Mouse (Mus musculus) hindbrain, embryonic 10.5 days (tissue): ENCODE measurements around the gene Ccpg1os. TPM values are rescaled to one million over a fixed set of nuclear protein-coding genes. Genes with fewer than 3 reads are reported as not detected.

Experiments
- DNase-seq: peaks from one replicate; pipeline ENCODE4 v3.0.0-alpha.2; 2017; ENCODE audit warnings: low spot score
- H3K27ac ChIP-seq: fragments of 300-500 bp; sonication (generic); 2 replicates; pipeline ENCODE4 v1.5.1; 2016; ENCODE audit warnings: mild to moderate bottlenecking, moderate library complexity
- H3K27me3 ChIP-seq: fragments of 300-500 bp; sonication (generic); 2 replicates; pipeline ENCODE4 v1.6.1; 2016; ENCODE audit warnings: mild to moderate bottlenecking; ENCODE audit not compliant: poor library complexity, insufficient read depth, severe bottlenecking
- H3K36me3 ChIP-seq: fragments of 300-500 bp; sonication (generic); 2 replicates; pipeline ENCODE4 v1.6.1; 2016; ENCODE audit warnings: mild to moderate bottlenecking, moderate library complexity
- H3K4me1 ChIP-seq: fragments of 300-500 bp; sonication (generic); replicated peaks from 2 replicates; pipeline ENCODE4 v1.6.1; 2016; ENCODE audit warnings: mild to moderate bottlenecking
- H3K4me3 ChIP-seq: fragments of 300-500 bp; sonication (generic); 2 replicates; pipeline ENCODE4 v1.5.1; 2016; ENCODE audit warnings: mild to moderate bottlenecking, moderate library complexity
- H3K9me3 ChIP-seq: fragments of 300-500 bp; sonication (generic); 2 replicates; pipeline ENCODE4 v1.6.1; 2016; ENCODE audit warnings: mild to moderate bottlenecking, moderate library complexity
- WGBS: fragments of 180-500 bp; shearing (Covaris S2); methylation state at CpG from one replicate; pipeline ENCODE4 v1.1.7; 2016; 5-methylcytosine and 5-hydroxymethylcytosine counted together
- polyA plus RNA-seq: library from polyadenylated mRNA; unstranded; fragments of >200 nt; fragmentation: Nextera tagmentation; extraction: Ambion mirVana; gene quantifications from 2 replicates; pipeline ENCODE4 v1.2.1, GENCODE M21; 2016

Ccpg1os gene
- polyA plus RNA-seq = 21.8 and 27.6 TPM in 2 replicates

DNA sequence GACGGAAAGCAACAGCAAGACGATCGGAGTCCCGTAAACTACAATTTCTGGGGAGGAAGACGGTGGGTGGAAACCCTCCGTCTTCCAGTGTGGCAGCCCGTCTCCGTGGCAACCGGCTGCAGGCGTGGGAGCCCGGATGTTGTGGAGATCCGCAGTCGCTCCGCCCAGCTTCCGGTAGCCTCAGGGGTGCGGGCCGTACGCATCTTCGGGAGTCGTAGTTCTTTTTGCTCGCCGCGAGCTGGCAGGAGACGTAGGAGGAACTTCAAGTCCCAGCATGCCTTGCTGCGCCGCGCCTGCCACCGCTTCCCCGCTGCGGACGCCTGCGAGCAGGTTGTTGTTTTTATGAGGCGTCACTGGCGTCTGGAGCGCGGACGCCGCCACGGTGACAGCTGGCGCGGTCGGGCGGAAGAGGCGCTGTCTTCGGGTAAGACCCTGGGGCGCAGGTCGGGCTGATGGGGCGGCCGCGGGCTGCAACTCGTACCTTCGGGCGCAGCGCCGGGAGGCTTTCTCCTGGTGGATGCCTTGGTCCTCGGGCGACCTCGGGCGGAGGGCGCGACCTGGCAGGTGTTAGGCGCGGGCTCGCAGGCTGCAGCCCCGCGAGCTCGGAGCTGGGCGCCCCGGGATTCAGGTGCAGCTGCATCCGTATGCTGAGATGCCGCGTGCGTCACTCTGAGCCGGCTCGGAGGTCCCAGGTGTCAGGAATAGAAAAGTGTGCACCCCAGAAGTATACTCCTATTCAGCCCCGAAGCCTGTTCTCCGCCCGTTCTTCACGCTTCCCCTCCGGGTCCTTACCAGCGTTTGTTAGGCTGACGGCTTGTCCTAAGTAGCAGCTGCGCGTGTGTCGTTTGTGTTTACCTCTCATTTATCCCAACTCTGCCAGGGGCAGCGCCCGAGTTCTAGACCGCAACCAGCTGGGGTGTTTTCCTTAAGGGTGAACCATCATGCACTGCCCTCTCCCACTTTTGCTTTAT is at the start of gene Ccpg1os, which contains the start of gene Ccpg1:
Gene Ccpg1os, minus strand, starts transcription at position 133 of the 971 bp plus-strand sequence.
Gene Ccpg1, plus strand, starts transcription at position 180 of the 971 bp plus-strand sequence.
- Histone ChIP-seq H3K36me3 (no peaks in the 10 kb centered on the region), H3K4me1 (peaks cover 19% of the 10 kb centered on the region), H3K27ac (peak within 1 kb of the TSS; percentile 86), H3K9me3 (no peaks in the 10 kb centered on the region), H3K27me3 (no peaks in the 10 kb centered on the region), H3K4me3 (peak within 1 kb of the TSS; percentile 92)
- DNase-seq = peak; percentile 97
- under 1% methylated on average over 88 of the region's 88 CpGs for WGBS

DNA sequence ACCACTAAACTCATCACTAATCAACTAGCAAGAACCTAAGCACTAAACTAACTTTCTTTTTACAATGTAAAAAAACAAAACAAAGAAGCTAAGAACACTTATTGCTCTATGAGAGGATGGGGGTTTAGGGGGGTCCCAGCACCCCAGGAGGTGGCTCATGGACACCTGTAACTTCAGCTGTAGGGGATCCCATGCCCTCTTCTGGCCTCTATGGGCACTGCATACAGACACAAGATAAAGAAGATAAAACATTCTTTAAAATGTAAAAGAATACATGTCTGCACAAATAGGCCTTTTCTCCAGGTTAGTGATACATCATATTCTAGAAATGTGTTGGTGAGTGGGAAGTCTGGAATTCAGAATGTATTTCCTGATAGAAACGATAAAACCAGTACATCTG is 48.2 kb upstream of the Ccpg1os start:
- no peaks in the 10 kb centered on the region for H3K4me1 ChIP-seq
- H3K9me3 ChIP-seq = no peaks in the 10 kb centered on the region
- H3K27me3 ChIP-seq = no peaks in the 10 kb centered on the region
- H3K36me3 ChIP-seq = peaks cover 71% of the 10 kb centered on the region
- 96% methylated on average over 1 of the region's 1 CpGs for WGBS
- DNase-seq = no peak
- H3K4me3 ChIP-seq = no peak overlapping the region
- no peak overlapping the region for H3K27ac ChIP-seq

DNA sequence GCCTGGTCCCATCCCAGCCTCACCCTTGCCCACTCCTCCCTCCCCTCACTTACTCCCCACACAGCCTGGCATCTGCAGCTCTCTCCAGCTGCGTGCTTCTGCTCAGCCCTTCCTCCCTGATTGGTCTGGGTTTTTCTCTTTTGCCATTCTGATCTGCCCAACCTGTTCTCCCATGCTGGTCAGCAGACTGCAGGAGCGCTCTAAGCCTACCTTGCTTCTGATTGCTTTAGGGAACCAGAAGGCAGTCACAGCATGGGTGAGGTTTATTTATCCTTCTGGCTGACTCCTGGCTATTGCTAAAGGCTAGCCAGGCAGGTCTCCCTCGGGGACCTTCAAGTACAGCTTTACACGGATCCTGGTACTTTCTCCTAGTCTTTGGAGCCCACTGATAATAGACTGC is 46.2 kb upstream of the Ccpg1os start:
- DNase-seq = no peak
- WGBS = 68% methylated on average over 4 of the region's 4 CpGs
- no peak overlapping the region for H3K4me3 ChIP-seq
- no peaks in the 10 kb centered on the region for H3K27me3 ChIP-seq
- peaks cover 2% of the 10 kb centered on the region for H3K4me1 ChIP-seq
- H3K9me3 ChIP-seq = no peaks in the 10 kb centered on the region
- no peak overlapping the region for H3K27ac ChIP-seq
- H3K36me3 ChIP-seq = peaks cover 80% of the 10 kb centered on the region

DNA sequence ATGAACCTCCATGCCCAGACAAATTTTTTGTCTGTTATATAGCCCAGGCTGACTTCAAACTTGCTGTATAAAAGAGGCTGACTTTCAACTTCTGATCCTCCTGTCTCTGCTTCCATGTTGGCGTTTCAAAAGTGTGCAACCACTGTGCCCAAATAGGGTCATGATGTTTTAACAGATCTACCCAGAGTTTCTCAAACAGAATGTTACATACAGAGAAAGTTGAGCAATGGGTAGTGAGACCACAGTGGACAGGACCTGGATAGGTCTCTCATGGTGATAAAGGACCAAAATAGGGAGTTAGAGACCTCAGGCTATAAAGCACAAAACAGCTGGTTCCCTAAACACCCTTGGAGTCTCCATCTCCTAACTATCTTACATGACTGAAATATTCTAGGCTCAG is 45.3 kb upstream of the Ccpg1os start:
- peaks cover 73% of the 10 kb centered on the region for H3K36me3 ChIP-seq
- H3K27ac ChIP-seq = no peak overlapping the region
- H3K9me3 ChIP-seq = no peaks in the 10 kb centered on the region
- WGBS = 95% methylated on average over 1 of the region's 1 CpGs
- no peak for DNase-seq
- H3K4me3 ChIP-seq = no peak overlapping the region
- H3K27me3 ChIP-seq = no peaks in the 10 kb centered on the region
- H3K4me1 ChIP-seq = peaks cover 10% of the 10 kb centered on the region

DNA sequence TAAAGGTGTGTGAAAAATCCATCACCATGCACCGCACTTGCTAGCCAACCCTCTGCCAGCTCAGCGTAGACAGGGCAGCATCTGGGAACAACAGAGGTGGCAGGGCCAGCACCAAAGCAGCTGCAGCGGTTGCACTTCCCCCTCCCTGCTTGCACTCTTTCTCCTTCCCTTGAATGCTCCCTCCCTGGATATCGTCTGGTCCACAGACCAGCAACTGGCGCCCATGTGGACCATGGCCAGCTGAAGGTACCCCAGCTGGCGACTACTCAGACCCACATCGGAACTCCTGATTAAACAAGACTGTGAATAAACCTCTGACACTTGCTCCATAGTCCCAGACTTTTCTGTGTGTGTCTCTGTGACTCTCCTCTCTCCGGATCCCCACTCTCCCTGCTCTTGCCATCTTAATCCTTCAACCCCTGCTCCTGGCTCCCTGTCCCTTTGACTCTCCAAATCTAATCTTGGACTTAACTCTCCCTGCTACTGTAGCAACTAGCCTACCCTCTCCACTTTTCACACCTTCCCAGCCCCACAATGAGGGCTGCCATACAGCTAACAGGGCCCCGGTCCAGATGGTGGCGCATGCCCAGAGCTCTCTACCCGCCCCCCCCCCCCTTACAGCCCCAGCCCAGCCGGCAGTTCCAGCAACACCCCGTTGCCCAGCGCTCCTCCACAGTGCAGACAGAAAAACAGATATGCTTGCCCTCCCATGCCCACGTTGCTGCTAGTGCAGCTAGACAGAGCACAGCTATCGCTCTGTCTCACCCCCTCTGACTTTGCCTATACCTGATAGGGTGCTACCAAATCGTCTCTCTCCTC is 40.8 kb upstream of the Ccpg1os start:
- DNase-seq = peak; percentile 32

DNA sequence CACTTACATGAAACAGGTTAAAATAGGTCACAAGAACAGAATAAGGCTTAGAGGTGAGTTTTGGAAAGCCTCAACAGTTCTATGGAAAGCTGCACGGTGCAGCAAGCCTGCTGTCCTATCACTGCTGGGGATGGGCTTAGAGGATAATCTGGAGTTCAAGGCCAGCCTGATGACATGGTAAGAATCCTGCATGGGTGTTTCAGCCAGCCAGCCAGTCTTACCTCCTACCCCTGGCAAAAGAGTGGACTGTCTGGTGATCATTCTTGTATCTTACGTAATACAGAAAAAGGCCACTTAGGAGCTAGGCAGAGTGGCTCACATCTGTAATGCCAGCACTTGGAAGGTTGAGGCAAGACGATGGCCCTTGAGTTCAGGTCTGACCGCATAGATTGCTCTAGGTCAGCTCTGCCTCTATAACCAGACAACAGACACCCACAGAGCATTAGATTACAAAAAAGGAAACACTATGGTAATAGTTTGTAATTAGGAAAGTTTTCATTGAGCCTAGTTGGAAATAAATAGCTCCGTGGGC is 35.5 kb upstream of the Ccpg1os start:
- peaks cover under 1% of the 10 kb centered on the region; the same call in 1 of the 2 replicates for H3K4me1 ChIP-seq
- no peaks in the 10 kb centered on the region for H3K9me3 ChIP-seq
- no peaks in the 10 kb centered on the region for H3K27me3 ChIP-seq
- H3K4me3 ChIP-seq = no peak overlapping the region
- WGBS = 92% methylated on average over 5 of the region's 5 CpGs
- DNase-seq = no peak
- H3K36me3 ChIP-seq = peaks cover 68% of the 10 kb centered on the region
- H3K27ac ChIP-seq = no peak overlapping the region

More for the DNA sequence above, 40.8 kb upstream of the Ccpg1os start:
- Histone ChIP-seq H3K36me3 (peaks cover 50% of the 10 kb centered on the region), H3K4me1 (peaks cover 10% of the 10 kb centered on the region), H3K27ac (peak overlapping the region; percentile 62), H3K9me3 (no peaks in the 10 kb centered on the region), H3K27me3 (no peaks in the 10 kb centered on the region), H3K4me3 (peak overlapping the region; percentile 26)
- WGBS = 18% methylated on average over 17 of the region's 17 CpGs

DNA sequence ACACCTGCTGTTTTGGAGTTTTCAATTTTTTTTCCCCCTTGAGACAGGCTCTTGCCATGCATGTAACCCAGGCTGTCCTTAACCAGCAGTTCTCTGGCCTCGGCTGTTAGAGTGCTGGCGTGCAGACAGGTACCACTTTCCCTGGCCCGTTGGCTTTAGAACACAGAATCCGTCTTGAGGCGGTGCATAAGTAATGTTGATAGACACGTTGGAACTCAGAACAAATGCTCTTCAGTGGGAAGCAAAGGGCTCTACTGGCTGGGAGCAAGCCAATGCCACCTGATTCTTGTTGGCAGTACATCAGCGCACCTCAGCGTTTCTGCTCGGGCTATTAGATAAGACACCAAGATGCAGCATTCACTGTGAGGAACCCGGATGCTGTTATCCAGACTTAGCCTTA is 34.7 kb upstream of the Ccpg1os start:
- H3K9me3 ChIP-seq = no peaks in the 10 kb centered on the region
- WGBS = 93% methylated on average over 10 of the region's 10 CpGs
- H3K4me1 ChIP-seq = no peaks in the 10 kb centered on the region
- peaks cover 76% of the 10 kb centered on the region for H3K36me3 ChIP-seq
- no peak overlapping the region for H3K4me3 ChIP-seq
- H3K27ac ChIP-seq = no peak overlapping the region
- H3K27me3 ChIP-seq = no peaks in the 10 kb centered on the region
- DNase-seq = no peak

DNA sequence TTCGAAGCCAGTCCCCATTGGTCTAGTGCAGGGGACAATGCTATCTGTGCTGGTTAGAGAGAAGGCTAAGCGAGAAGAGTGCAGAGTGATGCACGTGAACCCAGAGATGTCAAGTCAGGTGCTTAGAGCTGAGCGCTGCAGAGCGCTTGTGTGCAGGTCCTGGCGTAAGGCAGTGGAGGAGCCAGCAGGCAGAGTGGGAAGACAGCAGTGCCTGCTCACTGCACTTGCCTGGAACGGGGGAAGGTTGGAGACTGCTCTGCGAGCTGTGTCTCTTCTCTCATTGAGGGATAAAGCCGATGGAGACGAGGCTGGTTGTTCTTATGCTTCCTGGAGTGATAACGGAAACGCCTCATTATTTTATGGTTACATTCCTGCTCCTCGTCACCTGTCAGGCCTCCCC is 29.5 kb upstream of the Ccpg1os start:
- no peaks in the 10 kb centered on the region for H3K4me1 ChIP-seq
- H3K9me3 ChIP-seq = no peaks in the 10 kb centered on the region
- H3K4me3 ChIP-seq = no peak overlapping the region
- peaks cover 92% of the 10 kb centered on the region for H3K36me3 ChIP-seq
- no peaks in the 10 kb centered on the region for H3K27me3 ChIP-seq
- 91% methylated on average over 13 of the region's 13 CpGs for WGBS
- no peak for DNase-seq
- no peak overlapping the region for H3K27ac ChIP-seq

DNA sequence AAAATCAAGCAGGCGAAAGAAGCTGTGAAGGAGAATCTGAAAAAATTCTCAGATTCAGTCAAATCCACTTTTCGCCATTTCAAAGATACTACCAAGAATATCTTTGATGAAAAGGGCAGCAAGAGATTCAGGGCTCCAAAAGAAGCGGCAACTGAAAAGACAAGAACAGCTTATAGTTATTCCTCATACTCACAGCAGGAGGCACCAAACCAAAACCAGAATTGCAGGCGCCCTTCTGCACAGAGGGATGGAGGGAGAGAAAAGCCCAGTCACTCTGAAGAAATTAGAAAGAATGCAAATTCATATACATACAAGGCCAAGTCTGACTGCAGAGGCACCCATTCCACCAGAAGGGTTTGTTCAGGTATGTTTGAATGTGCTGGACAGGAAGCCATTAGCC is 27.4 kb upstream of the Ccpg1os start:
- Histone ChIP-seq H3K4me3 (no peak overlapping the region), H3K4me1 (no peaks in the 10 kb centered on the region), H3K27me3 (no peaks in the 10 kb centered on the region), H3K27ac (no peak overlapping the region), H3K9me3 (no peaks in the 10 kb centered on the region), H3K36me3 (peaks cover 71% of the 10 kb centered on the region)
- no peak for DNase-seq
- WGBS = 89% methylated on average over 4 of the region's 4 CpGs

DNA sequence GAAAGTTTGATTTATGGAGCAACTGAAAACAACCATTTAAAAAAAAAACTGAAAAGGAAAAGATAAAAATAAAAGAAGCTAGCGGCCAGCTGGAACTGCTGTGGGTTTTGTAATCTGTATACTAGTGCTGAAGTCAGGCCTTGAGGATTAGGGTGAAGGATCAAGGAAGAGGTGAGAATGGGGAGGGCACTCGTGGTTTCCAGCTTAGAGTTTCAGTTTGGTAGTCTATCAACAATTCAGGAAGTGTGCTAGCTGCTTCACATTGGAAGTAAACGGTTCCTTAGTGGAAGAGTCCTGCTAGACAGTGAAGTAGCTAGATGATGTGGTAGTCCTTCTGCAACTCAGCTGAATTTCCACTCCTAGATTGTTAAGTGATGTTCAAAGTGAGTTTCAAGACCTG is 23.2 kb upstream of the Ccpg1os start:
- WGBS = 75% methylated on average over 3 of the region's 3 CpGs
- H3K36me3 ChIP-seq = peaks cover 44% of the 10 kb centered on the region
- no peak for DNase-seq

DNA sequence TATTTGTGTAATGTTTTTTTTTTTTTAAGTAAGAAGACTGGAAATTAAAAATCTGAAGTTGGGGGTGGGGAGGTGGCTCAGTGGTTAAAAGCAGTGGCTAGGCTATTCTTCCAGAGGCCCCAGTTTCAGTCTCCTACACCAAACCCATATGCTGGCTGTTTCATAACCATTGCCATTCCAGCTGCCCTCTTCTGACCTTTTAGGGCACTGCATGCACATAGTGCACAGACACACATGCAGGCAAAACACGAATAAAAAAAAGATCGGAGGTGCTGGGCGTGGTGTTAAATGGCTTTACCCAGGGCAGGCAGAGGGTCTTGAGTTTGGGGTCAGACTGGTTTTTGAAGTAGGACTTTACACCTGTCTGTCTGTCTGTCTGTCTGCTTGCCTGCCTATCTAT is 21.0 kb upstream of the Ccpg1os start:
- Histone ChIP-seq H3K4me3 (no peak overlapping the region), H3K27me3 (no peaks in the 10 kb centered on the region), H3K4me1 (no peaks in the 10 kb centered on the region), H3K9me3 (no peaks in the 10 kb centered on the region), H3K36me3 (peaks cover 30% of the 10 kb centered on the region), H3K27ac (no peak overlapping the region)
- no peak for DNase-seq
- 89% methylated on average over 3 of the region's 3 CpGs for WGBS

More for the DNA sequence above, 23.2 kb upstream of the Ccpg1os start:
- Histone ChIP-seq H3K4me1 (no peaks in the 10 kb centered on the region), H3K9me3 (no peaks in the 10 kb centered on the region), H3K4me3 (no peak overlapping the region), H3K27ac (no peak overlapping the region), H3K27me3 (no peaks in the 10 kb centered on the region)

DNA sequence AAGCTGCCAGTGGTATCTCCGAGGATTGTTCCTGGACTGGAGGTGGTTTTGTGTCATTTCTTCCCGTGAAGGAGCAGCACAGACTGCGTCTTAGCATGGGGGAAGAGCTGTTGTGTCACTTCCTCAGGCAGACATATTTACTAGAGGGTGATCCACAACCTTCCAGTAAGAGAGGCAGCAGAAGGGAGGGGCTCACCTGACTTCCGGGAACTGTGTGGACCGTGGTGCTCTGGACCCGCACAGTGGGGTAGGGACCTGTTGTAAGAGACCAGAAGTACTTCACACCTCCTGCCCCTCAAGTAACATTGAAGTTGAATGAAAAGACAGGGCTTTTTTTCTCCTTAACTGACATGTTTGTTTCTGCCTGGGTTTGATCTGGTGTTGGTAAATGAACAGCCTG is 19.9 kb upstream of the Ccpg1os start:
- Histone ChIP-seq H3K36me3 (peaks cover 24% of the 10 kb centered on the region), H3K9me3 (no peaks in the 10 kb centered on the region), H3K27me3 (no peaks in the 10 kb centered on the region), H3K4me3 (no peak overlapping the region), H3K27ac (no peak overlapping the region), H3K4me1 (no peaks in the 10 kb centered on the region)
- WGBS = 92% methylated on average over 6 of the region's 6 CpGs
- DNase-seq = no peak
